Mouse (Mus musculus): Measurements from ENCODE around the gene Med27.

The Med27 gene

GRCm38 (mm10) chr2:29346629-29347271 lies at the start of gene Med27:
TSS of gene Med27 (plus strand) at chr2:29346819.
- DNase-seq (ENCODE audit: low read depth, low spot score): peak; percentile 95

GRCm38 (mm10) chr2:29309966-29310365 lies 36.7 kb upstream of the Med27 start:
- no peak for DNase-seq (ENCODE audit: low read depth, low spot score)

GRCm38 (mm10) chr2:29312058-29312457 lies 34.6 kb upstream of the Med27 start:
- DNase-seq (ENCODE audit: low read depth, low spot score): no peak

- no peak for DNase-seq (ENCODE audit: low read depth, low spot score)
Measured at GRCm38 (mm10) chr2:29317906-29318470, 28.6 kb upstream of the Med27 start.

- no peak for DNase-seq (ENCODE audit: low read depth, low spot score)
Measured at GRCm38 (mm10) chr2:29318596-29318995, 28.0 kb upstream of the Med27 start.

GRCm38 (mm10) chr2:29320229-29320751 lies 26.3 kb upstream of the Med27 start:
- no peak for DNase-seq (ENCODE audit: low read depth, low spot score)

- no peak for DNase-seq (ENCODE audit: low read depth, low spot score)
Measured at GRCm38 (mm10) chr2:29320780-29321179, 25.8 kb upstream of the Med27 start.

- DNase-seq (ENCODE audit: low read depth, low spot score): no peak
Measured at GRCm38 (mm10) chr2:29324456-29324855, 22.2 kb upstream of the Med27 start.

GRCm38 (mm10) chr2:29330471-29330870 lies 16.1 kb upstream of the Med27 start:
- no peak for DNase-seq (ENCODE audit: low read depth, low spot score)

GRCm38 (mm10) chr2:29338396-29338795 lies 8.2 kb upstream of the Med27 start:
- DNase-seq (ENCODE audit: low read depth, low spot score): no peak

GRCm38 (mm10) chr2:29358696-29359375 lies 12.2 kb downstream of the Med27 start:
- DNase-seq (ENCODE audit: low read depth, low spot score): no peak

- peak; percentile 13 for DNase-seq (ENCODE audit: low read depth, low spot score)
Measured at GRCm38 (mm10) chr2:29360956-29361355, 14.3 kb downstream of the Med27 start.

GRCm38 (mm10) chr2:29365000-29365695 lies 18.5 kb downstream of the Med27 start:
- DNase-seq (ENCODE audit: low read depth, low spot score): no peak

- no peak for DNase-seq (ENCODE audit: low read depth, low spot score)
Measured at GRCm38 (mm10) chr2:29368730-29369129, 22.1 kb downstream of the Med27 start.

GRCm38 (mm10) chr2:29372176-29372575 lies 25.6 kb downstream of the Med27 start:
- DNase-seq (ENCODE audit: low read depth, low spot score): no peak

- DNase-seq (ENCODE audit: low read depth, low spot score): no peak
Measured at GRCm38 (mm10) chr2:29381683-29382082, 35.1 kb downstream of the Med27 start.

GRCm38 (mm10) chr2:29382583-29382982 lies 36.0 kb downstream of the Med27 start:
- no peak for DNase-seq (ENCODE audit: low read depth, low spot score)

- DNase-seq (ENCODE audit: low read depth, low spot score): no peak
Measured at GRCm38 (mm10) chr2:29383133-29383532, 36.5 kb downstream of the Med27 start.

GRCm38 (mm10) chr2:29385405-29385804 lies 38.8 kb downstream of the Med27 start:
- no peak for DNase-seq (ENCODE audit: low read depth, low spot score)

GRCm38 (mm10) chr2:29387268-29387667 lies 40.6 kb downstream of the Med27 start:
- DNase-seq (ENCODE audit: low read depth, low spot score): no peak

GRCm38 (mm10) chr2:29388937-29389336 lies 42.3 kb downstream of the Med27 start:
- DNase-seq (ENCODE audit: low read depth, low spot score): no peak

GRCm38 (mm10) chr2:29391086-29391485 lies 44.5 kb downstream of the Med27 start:
- peak; percentile 25 for DNase-seq (ENCODE audit: low read depth, low spot score)

All from skeletal muscle tissue, adult 2 months (tissue).